Mouse (Mus musculus): ENCODE data around the gene Nbdy.

The Nbdy gene

DNA sequence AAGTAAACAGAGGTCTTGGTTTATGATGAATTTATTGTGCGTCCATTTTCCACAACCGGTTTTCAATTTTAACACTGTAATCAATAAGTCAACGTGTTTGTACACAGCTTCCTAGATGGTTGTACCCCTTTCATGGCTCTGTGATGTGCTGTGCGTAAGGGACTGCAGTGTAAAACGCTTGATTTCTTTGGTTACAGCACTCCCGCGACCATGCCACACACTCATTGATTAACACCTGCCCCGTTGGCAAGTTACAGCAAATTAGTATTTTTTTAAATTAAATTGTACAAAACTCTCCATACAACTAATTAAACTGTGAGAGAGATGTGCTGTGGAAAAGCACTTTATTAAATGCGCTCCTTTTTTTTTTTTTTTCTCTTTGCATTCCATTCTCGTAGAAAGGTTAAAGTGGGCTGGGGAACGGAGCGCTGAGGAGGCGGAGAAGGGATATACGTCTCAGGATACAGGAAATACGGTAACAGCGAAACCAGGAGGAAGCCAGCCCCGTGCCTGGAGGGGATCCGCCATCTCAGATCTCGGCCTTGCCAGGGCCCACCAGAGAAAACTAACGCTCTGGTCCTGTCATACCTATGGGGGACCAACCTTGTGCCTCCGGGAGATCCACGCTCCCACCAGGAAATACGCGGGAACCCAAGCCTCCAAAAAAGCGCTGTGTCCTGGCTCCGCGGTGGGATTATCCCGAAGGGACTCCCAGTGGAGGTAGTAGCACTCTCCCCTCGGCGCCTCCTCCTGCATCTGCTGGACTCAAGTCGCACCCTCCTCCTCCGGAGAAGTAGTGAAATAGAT, at the start of gene Nbdy:
Nbdy (plus strand) TSS at position 481 of the 807 bp plus-strand sequence.
- DNase-seq (ENCODE audit: low read depth), result peak; percentile 72

DNA sequence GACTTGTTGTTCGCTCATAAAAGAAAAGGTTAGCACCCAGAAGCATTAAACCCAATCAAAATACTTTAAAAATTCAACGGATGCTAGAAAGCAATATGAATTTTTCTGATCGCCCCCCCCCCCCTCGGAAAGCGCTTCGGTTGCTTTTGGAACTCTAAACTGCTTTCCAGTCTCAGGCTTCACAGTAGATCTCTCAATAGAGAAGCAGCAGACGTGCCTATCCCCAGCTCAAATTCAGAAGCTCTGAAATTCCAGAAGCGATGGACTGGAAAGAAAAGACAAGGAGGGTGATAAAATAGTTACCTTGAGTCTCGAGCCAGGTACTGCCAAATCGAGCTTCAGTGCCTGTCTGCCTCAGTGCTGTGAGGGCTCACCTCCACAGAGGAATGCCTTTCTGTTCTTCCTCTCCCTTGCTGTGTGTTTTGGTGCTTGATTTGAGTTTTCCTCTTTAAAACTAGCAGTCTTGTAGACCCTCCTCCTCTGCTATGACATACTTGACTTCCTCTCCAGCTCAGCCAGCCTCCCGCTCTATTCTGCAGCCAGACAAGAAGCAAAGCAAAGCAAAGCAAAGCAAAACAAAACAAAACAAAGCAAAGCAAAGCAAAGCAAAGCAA, 27.5 kb upstream of the Nbdy start, which contains the start of gene Kctd12b:
Kctd12b (minus strand) TSS at position 610 of the 614 bp plus-strand sequence.
- no peak for DNase-seq (ENCODE audit: low read depth)

DNA sequence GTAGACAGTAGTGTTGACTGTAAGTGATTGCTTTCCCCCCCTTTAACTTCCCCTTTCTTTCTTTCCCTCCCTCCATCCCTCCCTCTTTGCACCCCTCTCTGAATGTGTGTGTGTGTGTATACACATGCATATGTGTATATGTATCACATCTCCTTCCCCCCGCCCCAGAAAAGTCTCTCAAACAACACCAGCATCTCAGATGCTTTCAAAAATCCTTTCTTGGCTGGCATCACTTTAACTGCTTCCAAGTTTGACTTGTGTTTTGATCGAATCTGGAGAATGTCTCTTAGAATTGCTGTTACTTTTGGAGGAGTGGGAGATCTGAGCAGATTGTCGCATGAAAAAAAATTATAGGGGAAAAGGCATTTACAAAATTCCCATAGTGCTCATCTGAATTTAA, 22.9 kb upstream of the Nbdy start:
- no peak for DNase-seq (ENCODE audit: low read depth)

DNA sequence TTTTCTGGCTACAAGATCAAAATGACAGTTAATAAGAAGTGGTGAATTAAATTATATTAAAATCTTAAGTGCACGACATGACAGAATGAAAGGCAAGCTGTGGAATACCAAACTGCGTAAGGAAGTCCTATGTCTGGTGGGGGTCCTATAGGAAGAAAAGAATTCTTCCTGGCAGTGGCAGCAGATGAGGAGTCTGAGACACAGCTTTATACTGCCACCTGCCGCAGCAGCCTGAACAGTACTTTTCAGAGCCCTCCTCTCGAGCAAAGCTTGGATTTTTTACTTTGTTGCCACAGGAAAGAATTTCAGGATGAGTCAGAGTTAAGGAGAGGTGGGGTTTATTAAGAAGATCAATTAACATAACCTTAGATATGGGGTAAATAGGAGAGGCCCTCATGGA, 15.7 kb upstream of the Nbdy start:
- no peak for DNase-seq (ENCODE audit: low read depth)

DNA sequence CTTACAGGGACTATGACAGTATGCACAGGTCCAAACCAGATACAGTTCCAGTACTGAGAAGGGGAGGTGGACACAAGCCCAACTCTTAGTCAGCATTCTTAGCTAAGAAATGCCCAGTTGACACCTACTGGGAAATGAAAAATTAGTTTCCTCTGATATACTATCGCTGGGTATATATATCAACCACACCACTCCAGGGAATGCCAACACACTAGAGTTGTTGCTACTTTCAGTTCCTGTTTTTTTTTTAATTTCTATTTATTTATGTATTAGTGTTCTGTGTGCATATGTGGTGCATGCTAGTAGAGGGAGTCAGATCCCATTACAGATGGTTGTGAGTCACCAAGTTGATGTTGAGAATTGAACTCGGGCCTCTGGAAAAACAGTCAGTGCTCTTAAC, 6.7 kb upstream of the Nbdy start:
- DNase-seq (ENCODE audit: low read depth), result no peak

DNA sequence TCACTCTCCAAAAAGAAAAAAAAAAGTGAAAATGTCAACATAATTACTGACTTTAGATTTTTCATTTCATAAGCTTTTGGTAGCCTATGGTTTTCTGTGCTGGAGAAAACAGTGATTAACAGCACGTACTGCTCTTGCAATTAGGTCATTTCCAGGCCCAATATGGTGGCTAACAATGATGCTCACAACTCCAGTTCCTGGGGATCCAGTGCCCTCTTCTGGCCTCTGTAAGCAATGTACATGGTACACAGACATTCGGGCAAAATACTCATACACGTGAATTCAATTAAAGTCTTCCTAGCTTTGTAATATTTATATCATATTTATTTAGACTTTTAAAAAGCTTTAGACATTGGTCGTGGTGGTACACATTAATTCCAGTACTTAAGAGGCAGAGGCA, 3.8 kb upstream of the Nbdy start:
- DNase-seq (ENCODE audit: low read depth), result peak; percentile 71

DNA sequence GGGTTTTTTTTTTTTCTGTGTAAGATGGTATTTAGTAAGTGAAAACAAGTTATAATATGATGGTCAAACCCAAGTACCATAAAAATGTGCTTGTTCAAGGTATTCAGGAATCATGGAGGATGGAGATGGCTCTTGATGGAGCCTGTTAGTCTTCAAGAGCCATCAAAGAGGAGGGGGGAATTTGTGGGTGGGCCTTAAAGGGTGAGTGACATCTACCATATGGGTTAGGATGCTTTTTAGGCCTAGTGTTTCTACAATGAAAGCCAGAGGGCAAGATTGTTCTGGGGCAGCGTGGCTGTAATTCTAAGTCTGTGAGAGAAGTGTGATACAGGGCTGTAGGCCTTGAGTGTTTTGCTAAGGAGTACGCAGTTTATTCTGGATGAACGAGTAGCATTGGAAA, 1.0 kb downstream of the Nbdy start:
- peak; percentile 51 for DNase-seq (ENCODE audit: low read depth)

DNA sequence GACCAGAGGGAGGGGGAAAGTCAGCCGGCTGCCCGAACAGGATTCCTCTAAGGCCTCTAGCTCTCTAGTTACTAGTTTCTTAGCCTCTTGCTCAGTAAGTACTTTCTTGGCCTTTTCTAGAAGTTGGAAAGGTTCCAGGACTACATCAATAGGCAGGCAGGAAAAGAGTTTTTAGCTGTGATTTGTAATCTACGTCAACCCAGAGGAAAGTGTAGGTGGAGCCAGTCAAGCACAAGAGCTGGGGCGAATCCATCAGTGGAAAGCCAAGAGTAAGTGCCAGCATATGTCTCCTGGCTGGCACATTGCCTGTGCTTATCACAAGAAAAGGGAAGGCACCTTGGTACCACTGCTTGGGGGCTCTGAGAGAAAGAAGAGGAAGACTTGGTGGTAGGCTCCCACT, 12.3 kb downstream of the Nbdy start:
- no peak for DNase-seq (ENCODE audit: low read depth)

DNA sequence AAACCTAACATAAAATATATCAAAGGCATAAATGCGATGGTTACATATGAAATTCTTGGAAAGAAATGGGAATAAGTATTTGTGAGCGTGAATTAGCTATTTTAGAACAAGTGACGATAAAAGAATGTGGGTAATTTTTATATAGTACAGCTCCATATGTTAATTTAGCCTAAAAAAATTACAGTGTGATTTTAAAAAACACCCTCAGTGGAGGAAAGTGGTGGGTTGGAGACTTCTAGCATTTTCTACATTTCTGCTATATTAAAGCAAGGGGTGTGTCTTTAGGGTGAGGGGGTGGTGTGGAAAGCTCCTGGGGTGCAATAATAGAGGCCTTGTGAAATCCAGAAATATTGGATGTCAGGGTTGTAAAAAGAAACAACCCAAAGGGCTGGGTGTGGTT, 19.1 kb downstream of the Nbdy start:
- DNase-seq (ENCODE audit: low read depth), result no peak

DNA sequence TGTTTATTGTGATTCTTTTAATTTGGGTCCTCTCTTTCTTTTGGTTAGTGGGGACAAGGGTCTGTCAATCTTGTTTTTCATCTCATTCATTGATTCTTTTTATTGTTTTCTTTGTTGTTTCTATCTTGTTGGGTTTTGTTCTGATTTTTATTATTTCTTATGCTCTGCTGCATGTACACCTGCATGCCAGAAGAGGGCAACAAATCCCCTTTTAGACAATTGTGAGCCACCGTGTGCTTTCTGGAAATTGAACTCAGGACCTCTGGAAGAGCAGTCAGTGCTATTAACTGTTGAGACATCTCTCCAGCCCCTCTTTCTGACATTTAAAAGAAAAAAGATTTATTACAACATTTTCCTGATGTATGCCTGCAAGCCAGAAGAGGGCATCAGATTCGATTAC, 25.8 kb downstream of the Nbdy start:
- DNase-seq (ENCODE audit: low read depth), result peak; percentile 8

All from 416B (cell line).